Mouse (Mus musculus): ENCODE measurements around the gene Elane. TPM values are rescaled to one million over a fixed set of nuclear protein-coding genes. Genes with fewer than 3 reads are reported as not detected.

Elane gene
- polyA plus RNA-seq, 1 experiment from 2014 or later, result 0.55 TPM

DNA sequence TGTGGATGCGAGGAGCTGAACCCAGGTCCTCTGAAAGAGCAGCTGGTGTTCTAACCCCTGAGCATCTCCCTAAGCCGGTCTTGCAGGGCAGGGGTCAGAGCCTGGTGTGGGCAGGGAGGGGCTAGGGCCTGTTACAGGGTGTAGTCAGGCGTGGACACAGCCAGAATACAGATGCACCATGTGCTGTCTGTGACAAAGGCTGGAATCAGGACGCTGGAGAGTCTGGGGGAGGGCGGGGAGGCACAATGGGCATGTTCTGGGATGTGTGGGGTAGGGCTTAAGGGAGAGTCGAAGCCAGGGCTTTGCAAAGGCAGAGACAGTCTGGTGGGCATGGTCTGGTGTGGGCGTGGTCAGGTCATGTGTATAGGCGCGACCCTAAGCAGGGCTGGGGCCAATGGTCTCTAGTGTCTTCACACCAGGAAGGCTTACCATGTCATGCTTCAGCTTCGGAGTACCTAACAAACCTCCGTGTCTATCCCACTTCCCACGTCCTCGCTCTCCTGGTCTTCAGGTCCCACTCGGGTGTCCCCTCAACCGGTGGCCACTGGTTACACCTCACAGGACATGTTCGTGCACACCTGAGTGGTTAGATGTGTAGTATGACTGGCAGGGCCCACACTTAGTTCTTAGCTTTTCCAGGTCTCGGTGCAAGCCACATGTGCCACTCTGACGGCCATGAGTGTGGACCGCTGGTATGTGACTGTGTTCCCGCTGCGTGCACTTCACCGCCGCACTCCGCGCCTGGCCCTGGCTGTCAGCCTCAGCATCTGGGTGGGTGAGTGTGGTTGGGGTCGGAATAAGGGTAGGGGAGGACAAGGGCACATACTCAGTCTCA lies 34.2 kb downstream of the Elane start:
- no peaks in the 10 kb centered on the region for H3K9me3 ChIP-seq (ENCODE audit: control insufficient read depth, low read length)
- TF ChIP-seq EP300 (optimal IDR thresholded peaks at IDR 0.05), result no peak
- TF ChIP-seq CTCF (IDR thresholded peaks at IDR 0.05; ENCODE audit: low read depth), result no peak
- H3K4me2 ChIP-seq (replicated peaks; ENCODE audit: low read depth), result no peak overlapping the region
- DNase-seq (ENCODE audit: low spot score), result no peak
- 33% methylated on average over 24 of the region's 26 CpGs for WGBS
- no peak overlapping the region for H3K27ac ChIP-seq (replicated peaks)
- H3K4me1 ChIP-seq (replicated peaks; ENCODE audit: control insufficient read depth, insufficient read depth), result peaks cover 3% of the 10 kb centered on the region; the same call in 1 of the 2 replicates
- H3K27me3 ChIP-seq (ENCODE audit: control insufficient read depth, insufficient read depth, low read length), result peaks cover 2% of the 10 kb centered on the region; the same call in 1 of the 2 replicates
- H3K9ac ChIP-seq (ENCODE audit: low read length), result no peak overlapping the region
- ATAC-seq (ENCODE audit: low FRiP score, low TSS enrichment), result no peak
- no peaks in the 10 kb centered on the region for H3K36me3 ChIP-seq (ENCODE audit: control insufficient read depth, insufficient read depth, low read length)
- H3K4me3 ChIP-seq (ENCODE audit: low read depth, low read length), result no peak overlapping the region; the same call in 1 of the 2 replicates

DNA sequence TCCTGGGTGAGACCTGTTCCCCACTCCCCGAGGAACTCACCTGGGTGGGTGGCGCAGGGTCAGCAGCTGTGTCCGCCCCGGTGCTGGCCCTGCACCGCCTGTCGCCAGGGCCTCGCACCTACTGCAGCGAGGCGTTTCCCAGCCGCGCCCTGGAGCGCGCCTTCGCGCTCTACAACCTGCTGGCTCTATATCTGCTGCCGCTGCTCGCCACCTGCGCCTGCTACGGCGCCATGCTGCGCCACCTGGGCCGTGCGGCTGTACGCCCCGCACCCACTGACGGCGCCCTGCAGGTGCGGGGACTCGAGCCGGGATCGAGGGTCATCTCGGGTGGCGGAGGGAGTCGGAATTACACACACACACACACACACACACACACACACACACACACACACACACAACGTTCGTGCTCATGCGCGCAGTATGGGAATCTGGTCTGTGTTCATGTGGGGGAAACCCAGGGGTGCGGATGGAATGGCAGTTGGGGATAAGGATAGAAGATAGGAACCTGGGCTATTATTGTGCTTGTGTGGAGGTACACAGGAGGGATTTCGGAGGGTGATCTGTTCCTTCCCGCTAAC lies 35.0 kb downstream of the Elane start, which contains the start of gene R3hdm4:
TSS of gene R3hdm4 (minus strand) at position 251 of the 578 bp plus-strand sequence.
- Histone ChIP-seq H3K27me3 (ENCODE audit: control insufficient read depth, insufficient read depth, low read length) (peaks cover 2% of the 10 kb centered on the region; the same call in 1 of the 2 replicates), H3K36me3 (ENCODE audit: control insufficient read depth, insufficient read depth, low read length) (no peaks in the 10 kb centered on the region), H3K27ac (replicated peaks) (no peak within 1 kb of the TSS), H3K9me3 (ENCODE audit: control insufficient read depth, low read length) (no peaks in the 10 kb centered on the region), H3K9ac (ENCODE audit: low read length) (peak within 1 kb of the TSS; percentile 38; the same call in 1 of the 2 replicates), H3K4me1 (replicated peaks; ENCODE audit: control insufficient read depth, insufficient read depth) (peaks cover 5% of the 10 kb centered on the region; the same call in 1 of the 2 replicates), H3K4me3 (ENCODE audit: low read depth, low read length) (peak within 1 kb of the TSS; percentile 19), H3K4me2 (replicated peaks; ENCODE audit: low read depth) (peak within 1 kb of the TSS; percentile 41)
- 4% methylated on average over 26 of the region's 41 CpGs for WGBS
- TF ChIP-seq CTCF (IDR thresholded peaks at IDR 0.05; ENCODE audit: low read depth) (no peak), EP300 (optimal IDR thresholded peaks at IDR 0.05) (no peak)
- ATAC-seq (ENCODE audit: low FRiP score, low TSS enrichment), result peak; percentile 12; the same call in 1 of the 2 replicates
- DNase-seq (ENCODE audit: low spot score), result peak; percentile 68

DNA sequence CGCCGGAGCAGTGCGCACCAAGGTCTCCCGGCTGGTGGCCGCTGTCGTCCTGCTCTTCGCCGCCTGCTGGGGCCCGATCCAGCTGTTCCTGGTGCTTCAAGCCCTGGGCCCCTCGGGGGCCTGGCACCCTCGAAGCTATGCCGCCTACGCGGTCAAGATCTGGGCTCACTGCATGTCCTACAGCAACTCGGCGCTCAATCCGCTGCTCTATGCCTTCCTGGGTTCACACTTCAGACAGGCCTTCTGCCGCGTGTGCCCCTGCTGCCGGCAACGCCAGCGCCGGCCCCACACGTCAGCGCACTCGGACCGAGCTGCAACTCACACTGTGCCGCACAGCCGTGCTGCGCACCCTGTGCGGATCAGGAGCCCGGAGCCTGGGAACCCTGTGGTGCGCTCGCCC lies 35.5 kb downstream of the Elane start:
- H3K9ac ChIP-seq (ENCODE audit: low read length), result peak overlapping the region; percentile 38; the same call in 1 of the 2 replicates
- H3K4me2 ChIP-seq (replicated peaks; ENCODE audit: low read depth), result peak overlapping the region; percentile 41
- H3K4me3 ChIP-seq (ENCODE audit: low read depth, low read length), result peak overlapping the region; percentile 19
- H3K9me3 ChIP-seq (ENCODE audit: control insufficient read depth, low read length), result no peaks in the 10 kb centered on the region
- peaks cover 2% of the 10 kb centered on the region; the same call in 1 of the 2 replicates for H3K27me3 ChIP-seq (ENCODE audit: control insufficient read depth, insufficient read depth, low read length)
- ATAC-seq (ENCODE audit: low FRiP score, low TSS enrichment) (no peak), DNase-seq (ENCODE audit: low spot score) (no peak)
- H3K27ac ChIP-seq (replicated peaks), result no peak overlapping the region
- 6% methylated on average over 34 of the region's 34 CpGs for WGBS
- TF ChIP-seq EP300 (optimal IDR thresholded peaks at IDR 0.05) (no peak), CTCF (IDR thresholded peaks at IDR 0.05; ENCODE audit: low read depth) (no peak)
- H3K4me1 ChIP-seq (replicated peaks; ENCODE audit: control insufficient read depth, insufficient read depth), result peaks cover 6% of the 10 kb centered on the region; the same call in 1 of the 2 replicates
- no peaks in the 10 kb centered on the region for H3K36me3 ChIP-seq (ENCODE audit: control insufficient read depth, insufficient read depth, low read length)

DNA sequence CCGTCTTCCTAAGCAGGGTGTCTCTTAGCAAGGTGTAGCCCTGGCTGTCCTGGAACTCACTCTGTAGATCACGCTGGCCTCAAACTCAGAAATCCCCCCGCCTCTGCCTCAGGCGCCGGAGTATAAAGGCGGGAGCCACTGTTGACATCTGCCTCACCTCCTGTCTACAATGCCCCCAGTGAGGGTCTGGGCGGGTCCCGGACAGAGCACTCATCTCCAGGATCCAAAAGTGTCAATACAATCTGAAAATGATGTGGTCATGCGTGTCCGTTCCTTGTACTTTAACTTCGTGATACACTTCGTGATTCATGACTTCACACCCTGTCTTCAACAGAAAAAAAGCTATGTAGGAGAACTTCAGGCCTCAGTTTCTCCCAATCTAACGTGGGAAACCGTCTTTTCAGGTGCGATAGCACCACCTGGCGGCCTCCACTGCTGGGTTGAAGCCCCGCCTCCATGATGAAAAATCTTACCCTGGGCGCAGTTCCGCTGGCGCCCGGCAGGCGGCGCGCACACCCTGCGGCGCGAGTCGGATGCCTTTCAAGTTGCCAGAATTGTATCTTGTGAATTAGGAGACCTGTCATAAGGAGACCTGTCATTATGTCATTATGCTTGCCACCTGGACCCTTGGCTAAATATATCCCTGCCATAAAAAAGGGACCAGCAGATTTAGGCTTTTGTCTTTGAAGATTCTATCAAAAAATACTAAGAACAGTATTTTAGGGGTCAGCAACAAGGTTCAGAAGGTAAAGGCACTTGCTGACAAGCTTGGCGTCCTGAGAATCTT lies 39.1 kb downstream of the Elane start:
- Histone ChIP-seq H3K27me3 (ENCODE audit: control insufficient read depth, insufficient read depth, low read length) (peaks cover 2% of the 10 kb centered on the region; the same call in 1 of the 2 replicates), H3K4me1 (replicated peaks; ENCODE audit: control insufficient read depth, insufficient read depth) (0 out of 2 replicates have a peak, but pooled peaks cover 5% of the 10 kb centered on the region), H3K9me3 (ENCODE audit: control insufficient read depth, low read length) (no peaks in the 10 kb centered on the region), H3K27ac (replicated peaks) (no peak overlapping the region), H3K9ac (ENCODE audit: low read length) (no peak overlapping the region), H3K36me3 (ENCODE audit: control insufficient read depth, insufficient read depth, low read length) (no peaks in the 10 kb centered on the region), H3K4me2 (replicated peaks; ENCODE audit: low read depth) (no peak overlapping the region), H3K4me3 (ENCODE audit: low read depth, low read length) (no peak overlapping the region)
- DNase-seq (ENCODE audit: low spot score), result peak; percentile 90
- 10% methylated on average over 29 of the region's 29 CpGs for WGBS
- TF ChIP-seq EP300 (optimal IDR thresholded peaks at IDR 0.05) (no peak), CTCF (IDR thresholded peaks at IDR 0.05; ENCODE audit: low read depth) (peak; percentile 100)
- no peak; the same call in 1 of the 2 replicates for ATAC-seq (ENCODE audit: low FRiP score, low TSS enrichment)

- Histone ChIP-seq H3K4me1 (replicated peaks; ENCODE audit: control insufficient read depth, insufficient read depth) (0 out of 2 replicates have a peak, but pooled peaks cover 5% of the 10 kb centered on the region), H3K4me3 (ENCODE audit: low read depth, low read length) (peak overlapping the region; percentile 96), H3K4me2 (replicated peaks; ENCODE audit: low read depth) (peak overlapping the region; percentile 88), H3K36me3 (ENCODE audit: control insufficient read depth, insufficient read depth, low read length) (no peaks in the 10 kb centered on the region), H3K9me3 (ENCODE audit: control insufficient read depth, low read length) (no peaks in the 10 kb centered on the region), H3K9ac (ENCODE audit: low read length) (peak overlapping the region; percentile 87), H3K27me3 (ENCODE audit: control insufficient read depth, insufficient read depth, low read length) (peaks cover 2% of the 10 kb centered on the region; the same call in 1 of the 2 replicates), H3K27ac (replicated peaks) (peak overlapping the region; percentile 88)
- TF ChIP-seq EP300 (optimal IDR thresholded peaks at IDR 0.05), result no peak
- ATAC-seq (ENCODE audit: low FRiP score, low TSS enrichment) (peak; percentile 0; the same call in 1 of the 2 replicates), DNase-seq (ENCODE audit: low spot score) (peak; percentile 56)
- 3% methylated on average over 15 of the region's 15 CpGs for WGBS
Observed at GRCm38 (mm10) chr10:79925785-79926490, 39.9 kb downstream of the Elane start.
